Mouse (Mus musculus) forebrain, postnatal 0 days (tissue): ENCODE data around the gene H1foo. TPM values are rescaled to one million over a fixed set of nuclear protein-coding genes. Genes with fewer than 3 reads are reported as not detected.

Source experiments
- ATAC-seq: fragments of 200-750 bp; cut with Nextera tagmentation; 2 replicates; pipeline ENCODE4 v1.8.0; 2017; ENCODE audit warnings: mild to moderate bottlenecking, moderate library complexity
- DNase-seq: peaks from one replicate; pipeline ENCODE4 v3.0.0-alpha.2; 2015
- H3K27ac ChIP-seq: fragments of 300-500 bp; sonication (generic); 2 replicates; pipeline ENCODE4 v1.5.1; 2014; ENCODE audit warnings: low read depth, mild to moderate bottlenecking, antibody characterized with exemption, low read length, moderate library complexity, mixed read lengths
- H3K27me3 ChIP-seq: fragments of 300-500 bp; sonication (generic); 2 replicates; pipeline ENCODE4 v1.6.1; 2014; ENCODE audit warnings: mild to moderate bottlenecking, low read length, mixed read lengths; ENCODE audit not compliant: insufficient read depth
- H3K36me3 ChIP-seq: fragments of 300-500 bp; sonication (generic); 2 replicates; pipeline ENCODE4 v1.6.1; 2014; ENCODE audit warnings: mild to moderate bottlenecking, moderate library complexity; ENCODE audit not compliant: insufficient read depth
- H3K4me1 ChIP-seq: fragments of 300-500 bp; sonication (generic); 2 replicates; pipeline ENCODE4 v1.6.1; 2014; ENCODE audit warnings: antibody characterized with exemption; ENCODE audit not compliant: insufficient read depth
- H3K4me2 ChIP-seq: fragments of 300-500 bp; sonication (generic); 2 replicates; pipeline ENCODE4 v1.6.1; 2014; ENCODE audit warnings: low read depth, mild to moderate bottlenecking, moderate library complexity
- H3K4me3 ChIP-seq: fragments of 300-500 bp; sonication (generic); 2 replicates; pipeline ENCODE4 v1.5.1; 2014; ENCODE audit warnings: low read depth, low read length, mixed read lengths
- H3K9ac ChIP-seq: fragments of 300-500 bp; sonication (generic); 2 replicates; pipeline ENCODE4 v1.6.1; 2014; ENCODE audit warnings: mild to moderate bottlenecking
- H3K9me3 ChIP-seq: fragments of 300-500 bp; sonication (generic); 2 replicates; pipeline ENCODE4 v1.6.1; 2016; ENCODE audit warnings: low read length
- CTCF ChIP-seq: sonication (generic); IDR thresholded peaks from 2 replicates; pipeline ENCODE4 v1.5.1; 2016; ENCODE audit warnings: antibody characterized with exemption, control low read depth, low read depth
- WGBS: fragments of 180-500 bp; shearing (Covaris S2); extraction: QIAGEN DNeasy Blood & Tissue Kit; methylation state at CpG from one replicate; pipeline ENCODE4 v1.1.7; 2014; 5-methylcytosine and 5-hydroxymethylcytosine counted together
- polyA plus RNA-seq: library from polyadenylated mRNA; unstranded; fragments of >200 nt; fragmentation: Nextera tagmentation; extraction: Ambion mirVana; gene quantifications from 2 replicates; pipeline ENCODE4 v1.2.1, GENCODE M21; 2015
- total RNA-seq: library from RNA; depleted of rRNA; stranded (reverse); fragments of >200 nt; gene quantifications from 2 replicates; pipeline ENCODE4 v1.2.3, GENCODE M21; 2014

The H1foo gene
- total and polyA plus RNA-seq, 2 experiments from 2014 or later: not detected

- 28% methylated on average over 10 of the region's 10 CpGs for WGBS
- Histone ChIP-seq H3K27me3 (no peaks in the 10 kb centered on the region), H3K4me3 (no peak overlapping the region), H3K9ac (no peak overlapping the region), H3K9me3 (no peaks in the 10 kb centered on the region), H3K4me2 (no peak overlapping the region), H3K36me3 (no peaks in the 10 kb centered on the region), H3K27ac (peak overlapping the region; percentile 51; the same call in 1 of the 2 replicates), H3K4me1 (peaks cover 23% of the 10 kb centered on the region)
- DNase-seq (peak; percentile 65), ATAC-seq (peak; percentile 68)
- no peak for TF ChIP-seq CTCF
Measured at GRCm38 (mm10) chr6:115927292-115928242, 17.2 kb upstream of the H1foo start.

- H3K4me1 ChIP-seq: peaks cover 23% of the 10 kb centered on the region
- H3K9ac ChIP-seq: no peak overlapping the region
- DNase-seq (no peak), ATAC-seq (no peak)
- TF ChIP-seq CTCF: no peak
- no peak overlapping the region for H3K27ac ChIP-seq
- no peaks in the 10 kb centered on the region for H3K27me3 ChIP-seq
- no peaks in the 10 kb centered on the region for H3K36me3 ChIP-seq
- H3K4me2 ChIP-seq: no peak overlapping the region
- no peak overlapping the region for H3K4me3 ChIP-seq
- H3K9me3 ChIP-seq: no peaks in the 10 kb centered on the region
- WGBS: 70% methylated on average over 5 of the region's 5 CpGs
Measured at GRCm38 (mm10) chr6:115930018-115930417, 14.7 kb upstream of the H1foo start.

DNA sequence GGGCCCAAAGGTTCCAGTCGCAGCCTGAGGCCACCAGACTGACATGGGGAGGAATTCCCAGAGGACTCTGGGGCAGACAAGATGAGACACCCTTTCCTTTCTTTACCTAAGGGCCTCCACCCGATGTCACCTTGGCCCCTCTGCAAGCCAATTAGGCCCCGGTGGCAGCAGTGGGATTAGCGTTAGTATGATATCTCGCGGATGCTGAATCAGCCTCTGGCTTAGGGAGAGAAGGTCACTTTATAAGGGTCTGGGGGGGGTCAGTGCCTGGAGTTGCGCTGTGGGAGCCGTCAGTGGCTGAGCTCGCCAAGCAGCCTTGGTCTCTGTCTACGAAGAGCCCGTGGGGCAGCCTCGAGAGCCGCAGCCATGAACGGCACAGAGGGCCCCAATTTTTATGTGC is 13.1 kb upstream of the H1foo start, which contains the start of gene Rho:
Rho (plus strand) TSS at position 110 of the 400 bp plus-strand sequence.
- TF ChIP-seq CTCF: no peak
- H3K4me2 ChIP-seq: no peak within 1 kb of the TSS
- no peaks in the 10 kb centered on the region for H3K9me3 ChIP-seq
- H3K27me3 ChIP-seq: no peaks in the 10 kb centered on the region
- no peaks in the 10 kb centered on the region for H3K36me3 ChIP-seq
- no peak within 1 kb of the TSS for H3K4me3 ChIP-seq
- H3K9ac ChIP-seq: no peak within 1 kb of the TSS
- 82% methylated on average over 14 of the region's 14 CpGs for WGBS
- ATAC-seq (no peak), DNase-seq (no peak)
- H3K27ac ChIP-seq: no peak within 1 kb of the TSS
- H3K4me1 ChIP-seq: peaks cover 13% of the 10 kb centered on the region; the same call in 1 of the 2 replicates

DNA sequence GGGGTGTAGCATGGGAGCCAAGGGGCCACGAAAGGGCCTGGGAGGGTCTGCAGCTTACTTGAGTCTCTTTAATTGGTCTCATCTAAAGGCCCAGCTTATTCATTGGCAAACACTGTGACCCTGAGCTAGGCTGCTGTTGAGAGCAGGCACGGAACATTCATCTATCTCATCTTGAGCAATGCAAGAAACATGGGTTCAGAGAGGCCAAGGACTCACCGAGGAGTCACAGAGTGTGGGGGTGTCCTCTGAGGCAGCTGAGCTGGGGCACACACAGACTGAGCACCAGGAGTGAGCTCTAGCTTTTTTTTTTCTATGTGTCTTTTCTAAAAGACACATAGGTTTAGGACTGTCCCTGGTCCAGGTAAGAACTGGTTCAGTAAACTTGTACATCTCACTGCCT is 12.3 kb upstream of the H1foo start:
- H3K36me3 ChIP-seq: no peaks in the 10 kb centered on the region
- no peak overlapping the region for H3K27ac ChIP-seq
- no peak for DNase-seq
- 86% methylated on average over 3 of the region's 3 CpGs for WGBS
- H3K27me3 ChIP-seq: no peaks in the 10 kb centered on the region
- H3K4me2 ChIP-seq: no peak overlapping the region
- no peak for TF ChIP-seq CTCF
- no peak for ATAC-seq
- H3K9me3 ChIP-seq: no peaks in the 10 kb centered on the region
- H3K4me1 ChIP-seq: peaks cover 6% of the 10 kb centered on the region; the same call in 1 of the 2 replicates
- no peak overlapping the region for H3K4me3 ChIP-seq
- no peak overlapping the region for H3K9ac ChIP-seq

DNA sequence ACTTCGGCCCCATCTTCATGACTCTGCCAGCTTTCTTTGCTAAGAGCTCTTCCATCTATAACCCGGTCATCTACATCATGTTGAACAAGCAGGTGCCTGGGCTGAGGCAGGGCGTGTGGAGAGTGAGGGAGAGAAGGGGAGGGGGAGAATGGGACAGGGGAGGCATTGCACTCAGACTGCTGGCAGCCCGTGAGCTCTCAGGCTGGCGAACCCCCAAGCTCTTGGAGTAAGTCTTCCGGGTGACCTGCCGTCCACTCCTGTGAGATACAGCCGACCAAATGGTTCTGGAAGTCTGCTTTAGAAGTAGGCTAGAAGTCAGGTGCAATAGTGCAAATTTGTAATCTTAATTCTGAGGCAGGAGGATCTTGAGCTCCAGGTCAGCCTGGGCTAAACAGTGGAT is 9.2 kb upstream of the H1foo start:
- Histone ChIP-seq H3K4me1 (no peaks in the 10 kb centered on the region), H3K36me3 (no peaks in the 10 kb centered on the region), H3K4me3 (no peak overlapping the region), H3K27me3 (no peaks in the 10 kb centered on the region), H3K27ac (no peak overlapping the region), H3K9ac (no peak overlapping the region), H3K9me3 (no peaks in the 10 kb centered on the region), H3K4me2 (no peak overlapping the region)
- ATAC-seq (no peak), DNase-seq (no peak)
- WGBS: 78% methylated on average over 8 of the region's 8 CpGs
- no peak for TF ChIP-seq CTCF

DNA sequence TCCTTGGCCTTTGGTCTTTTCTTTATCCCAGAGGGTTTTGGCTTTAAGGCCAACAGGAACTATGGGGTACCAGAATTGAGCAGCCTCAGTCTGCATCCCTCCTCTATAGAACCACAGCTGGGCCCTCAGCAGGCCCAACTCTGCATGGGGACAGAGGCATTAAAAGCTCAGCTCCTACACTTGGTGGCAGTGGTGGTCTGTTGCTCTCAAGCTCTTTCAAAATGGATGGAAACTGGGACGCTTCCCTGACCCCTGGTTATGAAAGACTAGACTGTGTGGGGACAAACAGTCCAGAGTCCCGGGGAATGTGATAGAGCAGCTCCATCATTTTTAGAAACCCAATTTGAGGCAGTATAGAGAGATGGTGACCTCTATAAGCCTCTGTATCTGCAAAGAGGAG is 6.7 kb upstream of the H1foo start:
- 99% methylated on average over 2 of the region's 2 CpGs for WGBS
- no peaks in the 10 kb centered on the region for H3K4me1 ChIP-seq
- no peak overlapping the region for H3K9ac ChIP-seq
- no peaks in the 10 kb centered on the region for H3K36me3 ChIP-seq
- H3K9me3 ChIP-seq: no peaks in the 10 kb centered on the region
- TF ChIP-seq CTCF: no peak
- no peak overlapping the region for H3K4me3 ChIP-seq
- no peak for DNase-seq
- ATAC-seq: no peak
- no peak overlapping the region for H3K27ac ChIP-seq
- no peak overlapping the region for H3K4me2 ChIP-seq
- no peaks in the 10 kb centered on the region for H3K27me3 ChIP-seq

DNA sequence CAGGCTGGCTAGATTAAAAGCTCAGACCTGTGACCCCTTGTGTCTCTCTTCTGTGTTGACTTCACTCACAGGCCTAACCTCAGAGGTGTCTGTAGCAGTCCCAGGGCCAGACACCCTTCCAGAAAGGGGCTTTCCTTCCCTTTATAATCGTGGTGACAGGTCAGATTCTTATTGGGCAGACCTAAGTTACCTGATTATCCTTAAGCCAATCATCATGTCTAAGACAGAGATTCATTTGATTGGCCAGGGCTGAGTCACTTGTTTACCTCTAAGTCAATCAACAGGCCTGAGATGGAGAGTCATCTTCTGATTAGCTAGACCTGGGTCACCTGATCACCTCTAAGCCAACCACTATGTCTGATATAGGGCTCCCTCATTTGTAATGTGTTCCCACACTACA is 5.9 kb upstream of the H1foo start:
- no peaks in the 10 kb centered on the region for H3K4me1 ChIP-seq
- TF ChIP-seq CTCF: no peak
- no peak overlapping the region for H3K9ac ChIP-seq
- H3K9me3 ChIP-seq: no peaks in the 10 kb centered on the region
- no peak for DNase-seq
- H3K27ac ChIP-seq: no peak overlapping the region
- H3K4me2 ChIP-seq: no peak overlapping the region
- 63% methylated on average over 1 of the region's 1 CpGs for WGBS
- H3K4me3 ChIP-seq: no peak overlapping the region
- no peaks in the 10 kb centered on the region for H3K27me3 ChIP-seq
- no peaks in the 10 kb centered on the region for H3K36me3 ChIP-seq
- ATAC-seq: no peak
